Mouse (Mus musculus) cerebellum, adult 2 months (tissue): Measurements from ENCODE around the gene Ugdh. TPM values are rescaled to one million over a fixed set of nuclear protein-coding genes. Genes with fewer than 3 reads are reported as not detected.
A peak's percentile ranks its signal among the peaks of the same experiment; 100 is the strongest.

Source experiments
- DNase-seq, 2 experiments: peaks; one replicate each; pipeline ENCODE4 v3.0.0; 2021
- H3K27ac ChIP-seq: fragments of 200-500 bp; 2 replicates; pipeline ENCODE4 v1.5.1; 2012; ENCODE audit warnings: low read length, control low read depth, inconsistent platforms; ENCODE audit not compliant: insufficient read depth
- H3K27me3 ChIP-seq: fragments of 200-500 bp; 2 replicates; pipeline ENCODE4 v1.6.1; 2012; ENCODE audit warnings: inconsistent platforms, mild to moderate bottlenecking, low read length, moderate library complexity; ENCODE audit not compliant: control insufficient read depth, insufficient read depth
- H3K4me1 ChIP-seq: fragments of 200-500 bp; 2 replicates; pipeline ENCODE4 v1.6.1; 2011; ENCODE audit warnings: low read length; ENCODE audit not compliant: control insufficient read depth, insufficient read depth
- H3K4me3 ChIP-seq: fragments of 200-500 bp; replicated peaks from 2 replicates; pipeline ENCODE3; 2011; ENCODE audit warnings: mild to moderate bottlenecking, low read depth, low read length, control low read depth; ENCODE audit not compliant: insufficient read depth
- CTCF ChIP-seq: fragments of 200-500 bp; IDR thresholded peaks from 2 replicates; pipeline ENCODE4 v1.5.1; 2011; ENCODE audit warnings: low read depth, mild to moderate bottlenecking, control low read depth, low read length, moderate library complexity, borderline replicate concordance; ENCODE audit not compliant: insufficient read depth
- POLR2A ChIP-seq: fragments of 200-500 bp; IDR thresholded peaks from 2 replicates; pipeline ENCODE4 v1.6.1; 2011; ENCODE audit warnings: low read length, control low read depth, borderline replicate concordance; ENCODE audit not compliant: insufficient read depth
- WGBS: fragments of 180-500 bp; shearing (Covaris S2); methylation state at CpG from one replicate; pipeline ENCODE4 v1.1.7; 2018; 5-methylcytosine and 5-hydroxymethylcytosine counted together
- polyA plus RNA-seq: library from polyadenylated mRNA; depleted of rRNA; stranded (reverse); fragments of >200 nt; gene quantifications from 2 replicates; pipeline ENCODE4 v1.2.3, GENCODE M21; 2012

Gene Ugdh
- polyA plus RNA-seq, 1 experiment: 27.3 TPM

DNA sequence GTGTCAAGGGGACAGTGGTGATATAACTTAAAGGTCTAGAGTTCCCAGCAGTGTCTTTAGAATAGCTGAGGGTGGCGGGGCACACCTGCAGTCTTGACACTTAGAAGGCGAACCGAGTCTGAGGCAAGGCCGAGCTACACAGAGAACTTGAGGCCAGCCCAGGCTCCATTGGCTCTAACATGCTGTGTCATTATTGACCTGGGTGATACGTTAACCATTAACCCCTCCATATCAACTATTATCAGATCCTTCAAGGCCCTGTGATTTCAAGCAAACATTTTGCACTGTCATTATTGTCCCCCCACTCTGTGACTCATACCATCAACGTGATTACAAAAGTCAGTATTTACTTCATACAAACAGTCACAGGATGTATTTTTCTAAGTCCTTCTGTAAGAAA lies 11.5 kb downstream of the Ugdh start:
- no peak for TF ChIP-seq CTCF
- TF ChIP-seq POLR2A: no peak
- Histone ChIP-seq H3K4me3 (no peak overlapping the region), H3K27me3 (no peaks in the 10 kb centered on the region), H3K27ac (no peak overlapping the region), H3K4me1 (no peaks in the 10 kb centered on the region)
- no peak for DNase-seq
- WGBS: 91% methylated on average over 6 of the region's 6 CpGs

DNA sequence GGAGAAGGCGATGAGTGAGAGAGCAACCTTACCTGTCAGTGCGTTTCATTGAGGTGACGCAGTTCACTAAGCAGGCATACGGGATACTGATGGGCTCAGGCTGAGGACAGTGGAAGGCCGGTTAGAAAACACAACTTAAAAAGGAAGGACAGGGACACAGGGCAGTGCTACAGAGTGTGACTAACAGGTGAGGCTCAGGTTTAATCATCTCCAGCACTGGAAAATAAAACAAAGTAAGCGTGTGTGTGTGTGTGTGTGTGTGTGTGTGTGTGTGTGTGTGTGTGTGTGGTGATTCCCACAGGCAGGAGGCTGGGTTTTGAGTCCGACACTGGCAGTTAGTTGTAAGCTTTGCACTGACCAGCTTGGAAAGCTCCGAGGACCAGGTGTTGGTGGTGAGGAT lies 12.9 kb downstream of the Ugdh start:
- Histone ChIP-seq H3K27ac (no peak overlapping the region), H3K4me1 (no peaks in the 10 kb centered on the region), H3K4me3 (no peak overlapping the region), H3K27me3 (no peaks in the 10 kb centered on the region)
- no peak for DNase-seq
- 96% methylated on average over 8 of the region's 8 CpGs for WGBS
- TF ChIP-seq POLR2A (no peak), CTCF (no peak)

DNA sequence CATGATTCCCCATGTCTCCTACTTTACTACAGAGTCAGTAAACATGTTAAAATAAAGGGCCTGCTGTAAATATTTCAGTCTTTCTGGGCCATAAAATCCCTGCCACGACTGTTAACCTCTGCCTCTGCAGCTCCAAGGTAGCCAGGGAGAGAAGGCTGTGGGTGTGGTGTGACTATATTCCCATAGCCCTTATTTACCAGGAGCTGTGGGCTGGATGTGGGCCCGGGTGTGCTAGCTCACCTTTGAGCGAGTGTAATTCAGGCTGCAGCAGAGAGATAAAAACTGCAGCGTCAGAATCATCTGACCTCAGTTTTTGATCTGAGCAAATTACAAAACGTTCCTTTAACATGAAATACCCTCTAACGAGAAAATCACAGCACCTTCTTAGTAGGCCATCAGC lies 14.9 kb downstream of the Ugdh start:
- Histone ChIP-seq H3K4me3 (no peak overlapping the region), H3K27me3 (no peaks in the 10 kb centered on the region), H3K4me1 (no peaks in the 10 kb centered on the region), H3K27ac (no peak overlapping the region)
- WGBS: 83% methylated on average over 6 of the region's 6 CpGs
- no peak for TF ChIP-seq CTCF
- no peak for TF ChIP-seq POLR2A
- no peak for DNase-seq

DNA sequence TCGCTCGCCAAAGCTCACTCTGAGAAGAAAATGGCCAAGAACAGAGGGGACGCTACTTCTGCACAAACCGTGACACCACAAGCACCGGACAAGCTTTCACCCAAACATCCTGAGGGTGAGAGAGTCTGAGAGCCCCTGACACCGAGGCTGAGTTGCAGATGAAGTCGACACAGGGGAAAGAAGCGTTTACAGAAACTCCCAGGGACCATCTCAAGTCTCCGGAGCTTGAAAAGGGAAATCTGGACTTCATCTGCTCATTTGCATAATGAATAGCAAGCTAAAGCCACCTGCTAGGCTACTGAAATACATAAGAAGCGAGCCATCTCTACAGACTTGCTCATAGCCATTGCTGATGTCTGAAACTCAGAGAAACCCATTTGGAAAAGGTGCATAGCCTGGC lies 16.6 kb downstream of the Ugdh start:
- TF ChIP-seq POLR2A: no peak
- TF ChIP-seq CTCF: no peak
- WGBS: 62% methylated on average over 10 of the region's 10 CpGs
- DNase-seq: no peak
- no peaks in the 10 kb centered on the region for H3K4me1 ChIP-seq
- no peak overlapping the region for H3K4me3 ChIP-seq
- no peaks in the 10 kb centered on the region for H3K27me3 ChIP-seq
- no peak overlapping the region for H3K27ac ChIP-seq

DNA sequence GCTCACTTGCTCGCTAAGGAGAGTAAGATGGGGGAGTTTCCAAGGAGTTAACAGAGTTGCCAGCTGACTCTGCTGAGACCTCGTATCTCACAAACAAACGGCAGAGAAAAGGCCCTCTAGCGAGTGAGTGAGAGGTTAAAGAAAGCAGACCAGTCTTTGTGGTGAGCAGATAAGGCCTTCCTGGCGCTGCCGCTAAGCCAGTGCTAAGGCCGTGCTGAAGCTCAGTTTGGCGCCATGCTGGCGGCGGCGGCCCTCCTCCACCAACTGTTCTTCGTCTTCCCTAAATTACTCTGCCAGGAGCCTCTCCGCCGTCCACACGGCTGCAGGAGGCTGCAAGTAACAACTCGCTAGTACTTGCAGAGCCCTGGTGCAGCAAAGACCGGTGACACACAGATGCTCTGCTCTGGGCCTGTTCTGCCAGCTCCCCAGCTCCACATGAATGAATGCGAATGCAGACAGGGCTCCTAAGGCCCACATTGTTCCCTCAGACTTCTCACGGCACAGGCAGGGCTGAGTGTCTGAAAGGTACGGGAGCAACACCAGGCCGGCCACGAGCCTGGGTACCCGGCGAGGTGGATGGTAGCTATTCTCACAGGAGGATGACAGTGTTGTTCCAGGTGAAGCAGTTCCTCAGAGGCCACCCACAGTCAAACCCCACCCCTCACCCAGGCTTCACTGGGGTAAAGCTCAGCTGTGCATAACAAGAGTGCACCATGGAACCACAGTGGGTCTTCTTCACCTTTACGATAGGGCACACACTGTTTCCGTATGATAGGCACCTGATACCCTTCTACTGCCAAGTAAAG lies 19.9 kb downstream of the Ugdh start:
- TF ChIP-seq POLR2A: no peak
- TF ChIP-seq CTCF: no peak
- WGBS: 33% methylated on average over 26 of the region's 26 CpGs
- H3K27ac ChIP-seq: no peak overlapping the region

DNA sequence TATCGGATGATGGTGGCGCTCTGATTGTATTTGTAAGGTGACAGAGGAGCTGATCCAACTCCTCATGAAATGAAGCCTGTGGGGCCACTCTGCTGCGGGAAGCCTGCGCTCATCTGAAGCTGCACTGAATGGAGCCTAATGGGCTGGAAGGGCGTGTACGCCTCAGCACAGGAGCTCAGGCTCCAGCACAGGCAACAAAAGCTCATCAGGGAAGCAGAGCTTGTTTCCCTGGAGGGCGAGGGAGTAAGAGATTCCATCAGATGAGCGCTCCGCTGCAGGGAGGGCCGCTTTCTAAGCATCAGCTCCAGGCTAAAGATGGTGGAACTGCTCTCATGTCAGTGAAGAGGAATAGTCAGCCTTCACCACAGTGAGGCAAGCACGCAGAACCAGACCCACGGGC lies 27.8 kb downstream of the Ugdh start:
- Histone ChIP-seq H3K27ac (no peak overlapping the region), H3K4me1 (no peaks in the 10 kb centered on the region), H3K4me3 (no peak overlapping the region), H3K27me3 (no peaks in the 10 kb centered on the region)
- 40% methylated on average over 12 of the region's 12 CpGs for WGBS
- TF ChIP-seq CTCF (no peak), POLR2A (no peak)
- DNase-seq: no peak

More for the DNA sequence above, 19.9 kb downstream of the Ugdh start:
- H3K4me1 ChIP-seq: no peaks in the 10 kb centered on the region
- H3K27me3 ChIP-seq: no peaks in the 10 kb centered on the region
- H3K4me3 ChIP-seq: no peak overlapping the region
- DNase-seq: peak in 1 of 2 experiments; percentile 14

DNA sequence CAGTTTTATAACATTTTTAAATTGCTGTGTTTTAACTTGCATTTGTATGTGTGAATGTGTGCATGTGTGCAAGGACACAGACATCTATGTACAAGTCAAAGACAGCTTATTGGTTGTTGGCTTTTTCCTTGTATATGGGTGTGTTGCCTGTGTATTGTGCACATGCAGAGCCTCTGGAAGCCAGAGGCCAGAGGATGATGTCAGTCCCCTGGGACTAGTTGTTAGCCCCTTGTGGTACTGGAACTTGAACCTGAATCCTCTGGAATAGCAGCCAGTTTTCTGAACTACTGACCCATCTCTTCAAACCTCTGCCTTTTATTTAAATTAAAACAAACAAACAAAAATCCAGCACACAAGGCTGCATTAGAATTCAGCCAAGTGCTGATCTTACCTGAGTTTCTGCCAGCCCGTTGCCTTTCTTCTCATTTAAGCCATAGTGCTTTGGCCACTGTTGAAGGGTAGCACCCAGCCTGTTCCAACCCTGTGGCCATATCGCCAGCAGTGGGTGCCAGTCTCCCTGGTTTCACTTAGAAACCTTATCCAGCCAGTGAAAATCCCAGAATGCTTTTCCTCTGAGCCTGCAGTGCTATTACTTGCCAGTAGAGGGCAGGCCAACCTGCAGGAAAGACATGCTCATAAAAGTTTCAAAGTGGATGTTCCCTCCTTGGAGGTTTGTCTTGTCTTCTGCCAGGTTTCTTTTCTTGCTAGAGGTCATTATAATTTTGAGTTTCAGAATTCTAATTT lies 34.3 kb downstream of the Ugdh start:
- Histone ChIP-seq H3K27ac (no peak overlapping the region), H3K4me1 (no peaks in the 10 kb centered on the region), H3K27me3 (no peaks in the 10 kb centered on the region), H3K4me3 (no peak overlapping the region)
- DNase-seq: peak; percentile 78 to 84
- TF ChIP-seq POLR2A: no peak
- peak; percentile 83 for TF ChIP-seq CTCF
- WGBS: 12% methylated on average over 2 of the region's 2 CpGs

DNA sequence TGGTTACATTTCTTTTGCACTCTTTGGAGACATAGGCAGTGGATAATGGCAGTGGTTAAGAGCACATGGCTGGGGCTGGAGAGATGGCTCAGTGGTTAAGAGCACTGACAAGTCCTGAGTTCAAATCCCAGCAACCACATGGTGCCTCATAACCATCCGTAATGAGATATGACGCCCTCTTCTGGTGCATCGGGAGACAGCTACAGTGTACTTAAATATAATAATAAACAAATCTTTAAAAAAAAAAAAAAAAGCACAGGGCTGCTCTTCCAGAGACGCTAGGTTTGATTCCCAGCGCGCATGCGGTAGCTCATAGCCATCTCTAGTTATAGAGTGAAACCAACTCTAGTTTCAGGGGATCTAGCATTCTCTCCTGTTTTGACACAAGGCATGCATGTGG lies 41.3 kb downstream of the Ugdh start:
- no peak for DNase-seq
- H3K4me1 ChIP-seq: no peaks in the 10 kb centered on the region; the same call in 1 of the 2 replicates
- H3K4me3 ChIP-seq: no peak overlapping the region
- no peak overlapping the region for H3K27ac ChIP-seq
- TF ChIP-seq POLR2A (no peak), CTCF (no peak)
- 86% methylated on average over 7 of the region's 7 CpGs for WGBS
- no peaks in the 10 kb centered on the region for H3K27me3 ChIP-seq

DNA sequence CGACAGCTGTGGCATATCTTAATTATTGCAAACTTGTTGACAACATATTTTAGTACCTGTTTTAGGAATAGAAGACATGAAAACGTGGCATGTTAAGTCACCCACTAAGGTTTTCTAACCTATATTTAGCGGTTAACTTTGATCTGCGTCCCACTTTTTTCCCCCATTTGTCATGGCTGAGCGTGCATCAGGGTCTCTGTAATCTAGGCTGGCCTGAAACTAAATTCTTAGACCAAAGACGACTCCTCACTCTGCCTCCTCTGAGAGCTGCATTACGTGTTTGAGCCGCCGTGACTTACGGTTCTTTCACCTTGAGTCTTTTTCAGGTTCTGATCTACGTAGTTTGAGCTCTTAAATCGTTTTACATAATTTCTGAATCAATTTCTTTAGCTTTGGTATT lies 44.0 kb downstream of the Ugdh start:
- no peak for DNase-seq
- 2% methylated on average over 12 of the region's 12 CpGs for WGBS
- H3K4me3 ChIP-seq: peak overlapping the region; percentile 86
- H3K27ac ChIP-seq: no peak overlapping the region
- H3K27me3 ChIP-seq: no peaks in the 10 kb centered on the region
- H3K4me1 ChIP-seq: no peaks in the 10 kb centered on the region; the same call in 1 of the 2 replicates
- TF ChIP-seq POLR2A: no peak
- no peak for TF ChIP-seq CTCF
